Mouse (Mus musculus) left cerebral cortex, postnatal 4 days (tissue): Measurements from ENCODE around the gene Ttll3. TPM values are rescaled to one million over a fixed set of nuclear protein-coding genes. Genes with fewer than 3 reads are reported as not detected.
A peak's percentile ranks its signal among the peaks of the same experiment; 100 is the strongest.

Experiments used
- DNase-seq: peaks from one replicate; pipeline ENCODE4 v3.0.0-alpha.2; 2022
- intact Hi-C: fragments of 180-260 bp; cut with DNase I; formaldehyde crosslinking; loops from one replicate; pipeline ENCODE4 v1.15.1; 2025
- microRNA-seq: library from miRNA; unstranded; fragments of <30 nt; microRNA quantifications from one replicate; pipeline ENCODE4 v1.2.0, GENCODE M21; 2022
- total RNA-seq, 2 experiments: library from RNA; stranded (reverse); gene quantifications; 2 replicates each; pipeline ENCODE4 v1.2.3; 2021

Gene Ttll3
- total RNA-seq, 2 experiments from 2014 or later = 12.4 to 14.1 TPM

- no peak for DNase-seq
- intact Hi-C loops = no loop called here
Measured at GRCm38 (mm10) chr6:113444207-113444965, 55.3 kb downstream of the Ttll3 start.

- intact Hi-C loops = no loop called here
Measured at GRCm38 (mm10) chr6:113447639-113448038, 58.6 kb downstream of the Ttll3 start.

GRCm38 (mm10) chr6:113451839-113452238, 62.8 kb downstream of the Ttll3 start:
- peak; percentile 63 for DNase-seq
- intact Hi-C loops = no loop called here

More at GRCm38 (mm10) chr6:113447639-113448038, 58.6 kb downstream of the Ttll3 start:
- DNase-seq = peak; percentile 67

- DNase-seq = no peak
Measured at GRCm38 (mm10) chr6:113455007-113455406, 65.9 kb downstream of the Ttll3 start.

GRCm38 (mm10) chr6:113457952-113458534, 69.0 kb downstream of the Ttll3 start, which contains the start of gene Il17re:
Gene Il17re (plus strand): TSS chr6:113458484.
- intact Hi-C loops = no loop called here
- DNase-seq = no peak

More at GRCm38 (mm10) chr6:113455007-113455406, 65.9 kb downstream of the Ttll3 start:
- intact Hi-C loops = no loop called here

- intact Hi-C loops = no loop called here
- DNase-seq = no peak
Measured at GRCm38 (mm10) chr6:113458635-113459034, 69.6 kb downstream of the Ttll3 start.

GRCm38 (mm10) chr6:113464040-113464439, 75.0 kb downstream of the Ttll3 start:
- DNase-seq = no peak
- intact Hi-C loops = no loop called here

Small RNA genes within 50 kb of the gene (microRNA-seq; reads per million reads assigned to microRNA genes)
- gene Gm24387 = not detected

Other genes starting within 250 kb of the Ttll3 start
- 100 to 1,000 TPM in 1 of 2 experiments, 10 to 100 TPM in 1; 95.9 to 102 TPM for gene Lhfpl4, start 193.9 kb upstream of the Ttll3 start, total RNA-seq
- gene Mtmr14, start 151.4 kb upstream of the Ttll3 start, total RNA-seq = 10 to 100 TPM; 25.2 to 25.6 TPM
- gene Cpne9, start 107.0 kb upstream of the Ttll3 start, total RNA-seq = 1 to 10 TPM; 7.3 to 8.3 TPM
- gene Brpf1, start 82.1 kb upstream of the Ttll3 start, total RNA-seq = 10 to 100 TPM; 32.8 TPM
- 1 to 10 TPM; 8.8 to 9.4 TPM for gene Ogg1, start 62.3 kb upstream of the Ttll3 start, total RNA-seq
- gene Camk1, start 45.3 kb upstream of the Ttll3 start, total RNA-seq = 100 to 1,000 TPM in 1 of 2 experiments, 10 to 100 TPM in 1; 94.4 to 104 TPM
- gene Tada3, start 11.4 kb upstream of the Ttll3 start, total RNA-seq = 10 to 100 TPM; 64.4 to 68.2 TPM
- 100 to 1,000 TPM; 288 to 299 TPM for gene Arpc4, start 11.1 kb upstream of the Ttll3 start, total RNA-seq
- gene Rpusd3, start 30.1 kb downstream of the Ttll3 start, total RNA-seq = 10 to 100 TPM; 14.4 to 15.2 TPM
- not detected for gene Cidec, start 46.5 kb downstream of the Ttll3 start, total RNA-seq
- gene Jagn1, start 53.3 kb downstream of the Ttll3 start, total RNA-seq = 10 to 100 TPM; 39.1 to 44.9 TPM
- under 1 TPM; 0.26 to 0.30 TPM for gene Il17re, start 69.2 kb downstream of the Ttll3 start, total RNA-seq
- gene Il17rc, start 82.2 kb downstream of the Ttll3 start, total RNA-seq = 1 to 10 TPM; 2.2 to 2.4 TPM
- 10 to 100 TPM; 80.4 to 82.1 TPM for gene Creld1, start 94.0 kb downstream of the Ttll3 start, total RNA-seq
- gene Prrt3, start 112.7 kb downstream of the Ttll3 start, total RNA-seq = 10 to 100 TPM; 15.5 to 19.7 TPM
- gene Emc3, start 142.4 kb downstream of the Ttll3 start, total RNA-seq = 10 to 100 TPM; 62.3 to 71.1 TPM
- gene Fancd2, start 142.4 kb downstream of the Ttll3 start, total RNA-seq = 1 to 10 TPM; 5.4 to 7.0 TPM
- under 1 TPM in 1 of 2 experiments, not detected in 1; 0.28 TPM for gene Fancd2os, start 211.5 kb downstream of the Ttll3 start, total RNA-seq
- 100 to 1,000 TPM; 166 to 181 TPM for gene Brk1, start 215.5 kb downstream of the Ttll3 start, total RNA-seq
- gene Vhl, start 234.7 kb downstream of the Ttll3 start, total RNA-seq = 10 to 100 TPM; 50.0 to 61.8 TPM
- 1 to 10 TPM; 7.9 to 8.1 TPM for gene Irak2, start 249.2 kb downstream of the Ttll3 start, total RNA-seq